Mouse (Mus musculus): ENCODE results near the gene Pard6b.

Pard6b gene

GRCm38 (mm10) chr2:168063712-168064111 is 17.1 kb upstream of the Pard6b start:
- DNase-seq: no peak

GRCm38 (mm10) chr2:168065511-168065910 is 15.3 kb upstream of the Pard6b start:
- no peak for DNase-seq

GRCm38 (mm10) chr2:168066783-168067182 is 14.0 kb upstream of the Pard6b start:
- no peak for DNase-seq

GRCm38 (mm10) chr2:168070425-168070824 is 10.4 kb upstream of the Pard6b start:
- no peak for DNase-seq

- no peak for DNase-seq
Observed at GRCm38 (mm10) chr2:168072436-168073131, 8.2 kb upstream of the Pard6b start.

GRCm38 (mm10) chr2:168073722-168074121 is 7.1 kb upstream of the Pard6b start:
- DNase-seq: no peak

GRCm38 (mm10) chr2:168074457-168074856 is 6.3 kb upstream of the Pard6b start:
- DNase-seq: no peak

- no peak for DNase-seq
Observed at GRCm38 (mm10) chr2:168076840-168077576, 3.8 kb upstream of the Pard6b start.

- no peak for DNase-seq
Observed at GRCm38 (mm10) chr2:168078107-168078830, 2.5 kb upstream of the Pard6b start.

GRCm38 (mm10) chr2:168081299-168081932 is 612 bp downstream of the Pard6b start:
- DNase-seq: no peak

GRCm38 (mm10) chr2:168081933-168082306 is 1.1 kb downstream of the Pard6b start:
- no peak for DNase-seq

GRCm38 (mm10) chr2:168083593-168083992 is 2.8 kb downstream of the Pard6b start:
- no peak for DNase-seq

- DNase-seq: no peak
Observed at GRCm38 (mm10) chr2:168084228-168084627, 3.4 kb downstream of the Pard6b start.

GRCm38 (mm10) chr2:168085621-168086265 is 4.9 kb downstream of the Pard6b start:
- no peak for DNase-seq

- no peak for DNase-seq
Observed at GRCm38 (mm10) chr2:168086318-168086717, 5.5 kb downstream of the Pard6b start.

- no peak for DNase-seq
Observed at GRCm38 (mm10) chr2:168086839-168087238, 6.0 kb downstream of the Pard6b start.

- DNase-seq: no peak
Observed at GRCm38 (mm10) chr2:168091560-168091959, 10.8 kb downstream of the Pard6b start.

GRCm38 (mm10) chr2:168093077-168093476 is 12.3 kb downstream of the Pard6b start:
- DNase-seq: no peak

- no peak for DNase-seq
Observed at GRCm38 (mm10) chr2:168095077-168095476, 14.3 kb downstream of the Pard6b start.

GRCm38 (mm10) chr2:168096487-168096886 is 15.7 kb downstream of the Pard6b start:
- no peak for DNase-seq

- peak; percentile 50 for DNase-seq
Observed at GRCm38 (mm10) chr2:168098040-168098439, 17.2 kb downstream of the Pard6b start.

- DNase-seq: no peak
Observed at GRCm38 (mm10) chr2:168100008-168100407, 19.2 kb downstream of the Pard6b start.

- no peak for DNase-seq
Observed at GRCm38 (mm10) chr2:168101805-168102204, 21.0 kb downstream of the Pard6b start.
